Mouse (Mus musculus): ENCODE data around the gene Tcerg1l. TPM values are rescaled to one million over a fixed set of nuclear protein-coding genes. Genes with fewer than 3 reads are reported as not detected.

The Tcerg1l gene
- total and polyA plus RNA-seq, 3 experiments: 0.13 to 0.81 (median 0.40) TPM

DNA sequence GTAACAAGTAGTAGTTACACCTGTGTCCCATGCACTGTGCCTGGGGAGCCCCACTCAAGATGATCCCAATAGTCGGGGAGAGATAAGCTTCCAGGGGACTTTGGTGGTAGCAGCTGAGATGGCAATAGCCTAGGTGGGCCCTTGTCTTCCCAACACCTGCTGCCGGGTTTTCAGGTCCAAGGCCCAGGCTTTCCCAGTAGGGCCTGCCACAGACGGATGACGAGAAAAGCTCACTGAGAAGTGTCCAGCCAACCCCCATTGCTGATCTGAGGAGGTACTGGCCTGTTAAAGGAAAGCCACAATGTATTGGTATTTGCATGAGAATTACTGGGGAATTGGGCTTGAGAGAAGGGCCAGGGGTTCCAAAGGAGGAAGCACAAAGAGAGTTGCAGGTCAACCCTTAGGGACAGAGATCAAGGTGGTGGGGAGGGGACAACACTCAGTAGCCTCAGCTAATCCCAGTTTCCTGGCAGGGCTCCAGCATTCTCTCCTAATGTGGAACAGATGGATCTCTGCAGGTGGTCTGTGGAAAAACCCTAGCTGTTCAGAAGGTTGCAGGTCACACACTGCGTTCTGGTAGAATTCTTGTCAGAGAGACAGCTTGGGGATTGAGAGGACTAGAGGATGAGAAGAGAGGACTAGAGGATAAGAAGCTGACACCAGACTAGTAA is 129.4 kb downstream of the Tcerg1l start:
- no peak overlapping the region for H3K9ac ChIP-seq (ENCODE audit: insufficient read depth, low read depth)
- no peaks in the 10 kb centered on the region for H3K4me1 ChIP-seq (ENCODE audit: control insufficient read depth in 1 of 2, insufficient read depth in 2 of 2)
- no peak overlapping the region for H3K27ac ChIP-seq (ENCODE audit: insufficient read depth, low read depth)
- H3K27me3 ChIP-seq (replicated peaks): peaks cover 52% of the 10 kb centered on the region
- H3K4me3 ChIP-seq (replicated peaks in 1 of 3; ENCODE audit: low read depth in 2 of 3, low read length in 2 of 3, poor library complexity in 1 of 3): no peak overlapping the region
- no peak overlapping the region for H3K4me2 ChIP-seq (ENCODE audit: insufficient read depth, low read depth, poor library complexity, severe bottlenecking)
- no peaks in the 10 kb centered on the region for H3K79me2 ChIP-seq (replicated peaks; ENCODE audit: control insufficient read depth, extremely low read depth, insufficient read depth, poor library complexity, severe bottlenecking)
- H3K9me3 ChIP-seq (replicated peaks; ENCODE audit: low read length): no peaks in the 10 kb centered on the region
- in situ Hi-C loops (cut with MboI; ENCODE audit: low pct_ligation_motif_present, low pct_unique_long_range_greater_than_20kb, low sequenced_read_pairs): no loop called here
- no peak for DNase-seq (ENCODE audit: extremely low read depth)
- no peaks in the 10 kb centered on the region for H3K36me3 ChIP-seq (replicated peaks in 1 of 2; ENCODE audit: control insufficient read depth in 1 of 2, insufficient read depth in 1 of 2, low read length in 1 of 2)
- dilution Hi-C loops (cut with MboI; ENCODE audit: extremely low pct_ligation_motif_present, extremely low pct_unique_long_range_greater_than_20kb, low sequenced_read_pairs): no loop called here
- TF ChIP-seq GABPA (IDR thresholded peaks at IDR 0.05; ENCODE audit: insufficient replicate concordance, low read depth, low read length) (no peak), EP300 (IDR thresholded peaks at IDR 0.05; ENCODE audit: low read length) (no peak), UBTF (IDR thresholded peaks at IDR 0.05; ENCODE audit: low read depth, low read length) (no peak), POLR2A (IDR thresholded peaks at IDR 0.05; ENCODE audit: low read depth, low read length) (no peak), MAZ (IDR thresholded peaks at IDR 0.05; ENCODE audit: low read depth, low read length) (no peak), USF2 (conservative IDR thresholded peaks at IDR 0.05; ENCODE audit: low read depth, low read length) (no peak), RAD21 (IDR thresholded peaks at IDR 0.05; ENCODE audit: low read depth, low read length) (no peak)

GRCm38 (mm10) chr7:138248612-138249011 is 148.9 kb downstream of the Tcerg1l start:
- Histone ChIP-seq H3K9me3 (replicated peaks; ENCODE audit: low read length) (peaks cover 14% of the 10 kb centered on the region), H3K9ac (ENCODE audit: insufficient read depth, low read depth) (no peak overlapping the region), H3K4me1 (ENCODE audit: control insufficient read depth in 1 of 2, insufficient read depth in 2 of 2) (no peaks in the 10 kb centered on the region), H3K4me2 (ENCODE audit: insufficient read depth, low read depth, poor library complexity, severe bottlenecking) (no peak overlapping the region), H3K4me3 (replicated peaks in 1 of 3; ENCODE audit: low read depth in 2 of 3, low read length in 2 of 3, poor library complexity in 1 of 3) (no peak overlapping the region), H3K27ac (ENCODE audit: insufficient read depth, low read depth) (no peak overlapping the region), H3K36me3 (replicated peaks in 1 of 2; ENCODE audit: control insufficient read depth in 1 of 2, insufficient read depth in 1 of 2, low read length in 1 of 2) (no peaks in the 10 kb centered on the region), H3K27me3 (replicated peaks) (peaks cover 51% of the 10 kb centered on the region), H3K79me2 (replicated peaks; ENCODE audit: control insufficient read depth, extremely low read depth, insufficient read depth, poor library complexity, severe bottlenecking) (no peaks in the 10 kb centered on the region)
- in situ Hi-C loops (cut with MboI; ENCODE audit: low pct_ligation_motif_present, low pct_unique_long_range_greater_than_20kb, low sequenced_read_pairs): no loop called here
- dilution Hi-C loops (cut with MboI; ENCODE audit: extremely low pct_ligation_motif_present, extremely low pct_unique_long_range_greater_than_20kb, low sequenced_read_pairs): no loop called here
- TF ChIP-seq GABPA (IDR thresholded peaks at IDR 0.05; ENCODE audit: insufficient replicate concordance, low read depth, low read length) (no peak), ZC3H11A (IDR thresholded peaks at IDR 0.05; ENCODE audit: low read depth, low read length) (no peak), RCOR1 (conservative IDR thresholded peaks at IDR 0.05; ENCODE audit: low read depth, low read length) (no peak), TCF12 (IDR thresholded peaks at IDR 0.05; ENCODE audit: low read depth, low read length) (no peak), NELFE (IDR thresholded peaks at IDR 0.05; ENCODE audit: low read depth, low read length) (no peak), MYC (IDR thresholded peaks at IDR 0.05; ENCODE audit: low read depth, low read length) (no peak), ZKSCAN1 (IDR thresholded peaks at IDR 0.05; ENCODE audit: borderline replicate concordance, low read depth, low read length) (no peak), JUN (IDR thresholded peaks at IDR 0.05; ENCODE audit: insufficient read depth, low read depth, low read length) (no peak), ZMIZ1 (IDR thresholded peaks at IDR 0.05; ENCODE audit: low read depth, low read length) (no peak)
- no peak for DNase-seq (ENCODE audit: extremely low read depth)

All from CH12.LX (cell line).